Mouse (Mus musculus) midbrain, embryonic 15.5 days (tissue): ENCODE data around the gene Hmga2. TPM values are rescaled to one million over a fixed set of nuclear protein-coding genes. Genes with fewer than 3 reads are reported as not detected.
"Not testable (repeated sequence)": the region's sequence is repeated elsewhere in the genome, so short reads cannot be mapped to it uniquely, and the experiment has no call there.

Source experiments
- ATAC-seq: fragments of 200-750 bp; cut with Nextera tagmentation; replicated peaks from 2 replicates; pipeline ENCODE4 v1.8.0; 2017; ENCODE audit warnings: moderate TSS enrichment
- H3K27ac ChIP-seq: fragments of 300-500 bp; sonication (generic); 2 replicates; pipeline ENCODE4 v1.5.1; 2015; ENCODE audit warnings: mild to moderate bottlenecking, inconsistent platforms
- H3K27me3 ChIP-seq: fragments of 300-500 bp; sonication (generic); replicated peaks from 2 replicates; pipeline ENCODE4 v1.6.1; 2015; ENCODE audit warnings: inconsistent platforms
- H3K36me3 ChIP-seq: fragments of 300-500 bp; sonication (generic); replicated peaks from 2 replicates; pipeline ENCODE4 v1.6.1; 2015; ENCODE audit warnings: inconsistent platforms
- H3K4me1 ChIP-seq: fragments of 300-500 bp; sonication (generic); 2 replicates; pipeline ENCODE4 v1.6.1; 2015; ENCODE audit warnings: inconsistent platforms
- H3K4me2 ChIP-seq: fragments of 300-500 bp; sonication (generic); 2 replicates; pipeline ENCODE4 v1.6.1; 2015; ENCODE audit warnings: inconsistent platforms, mild to moderate bottlenecking, moderate library complexity
- H3K4me3 ChIP-seq: fragments of 300-500 bp; sonication (generic); 2 replicates; pipeline ENCODE4 v1.5.1; 2015; ENCODE audit warnings: mild to moderate bottlenecking, inconsistent platforms
- H3K9ac ChIP-seq: fragments of 300-500 bp; sonication (generic); 2 replicates; pipeline ENCODE4 v1.6.1; 2015; ENCODE audit warnings: mild to moderate bottlenecking, inconsistent platforms
- H3K9me3 ChIP-seq: fragments of 300-500 bp; sonication (generic); 2 replicates; pipeline ENCODE4 v1.6.1; 2016; ENCODE audit warnings: inconsistent platforms
- WGBS: fragments of 180-500 bp; shearing (Covaris S2); methylation state at CpG from one replicate; pipeline ENCODE4 v1.1.7; 2015; ENCODE audit warnings: mixed read lengths; 5-methylcytosine and 5-hydroxymethylcytosine counted together
- polyA plus RNA-seq: library from polyadenylated mRNA; unstranded; fragments of >200 nt; fragmentation: Nextera tagmentation; extraction: Ambion mirVana; gene quantifications from 2 replicates; pipeline ENCODE4 v1.2.1, GENCODE M21; 2015

The Hmga2 gene
- polyA plus RNA-seq, 1 experiment from 2014 or later, result 1.1 TPM

DNA sequence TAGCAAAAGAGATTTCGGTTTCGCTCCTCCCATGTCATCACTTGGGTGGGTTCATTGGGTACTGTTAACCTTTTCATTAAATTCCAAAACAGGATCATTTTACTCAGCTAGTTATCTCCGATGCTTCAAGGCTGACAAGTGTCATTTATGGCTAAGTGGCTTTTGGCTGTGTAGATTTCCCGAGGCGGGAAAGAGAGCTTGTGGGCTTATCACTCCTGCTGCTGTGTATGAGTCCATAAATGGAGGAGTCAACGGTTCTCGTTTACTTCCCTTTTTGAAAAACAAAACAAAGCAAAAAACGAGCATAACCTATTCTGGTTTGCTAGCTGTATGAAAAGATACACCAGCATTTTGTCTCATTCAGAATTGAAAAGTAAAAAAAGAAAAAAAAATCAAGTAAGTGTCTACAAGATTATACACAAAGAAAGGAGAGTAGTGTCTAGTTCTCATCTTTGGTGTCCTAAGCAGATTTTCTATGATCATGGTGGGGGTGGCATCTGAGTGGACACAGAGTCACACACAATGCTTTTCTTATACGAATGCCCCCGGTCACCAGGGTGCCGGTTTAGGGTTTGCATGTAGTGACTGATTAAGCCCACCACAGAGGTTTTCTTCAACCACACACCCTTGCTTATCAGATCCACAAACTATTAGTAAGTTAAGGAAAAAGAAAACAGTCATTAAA is 112.8 kb downstream of the Hmga2 start:
- H3K4me1 ChIP-seq, H3K4me3 ChIP-seq, H3K9me3 ChIP-seq, ATAC-seq, H3K36me3 ChIP-seq, H3K27me3 ChIP-seq, H3K27ac ChIP-seq, H3K4me2 ChIP-seq, H3K9ac ChIP-seq: not testable (repeated sequence)
- 80% methylated on average over 11 of the region's 11 CpGs for WGBS

DNA sequence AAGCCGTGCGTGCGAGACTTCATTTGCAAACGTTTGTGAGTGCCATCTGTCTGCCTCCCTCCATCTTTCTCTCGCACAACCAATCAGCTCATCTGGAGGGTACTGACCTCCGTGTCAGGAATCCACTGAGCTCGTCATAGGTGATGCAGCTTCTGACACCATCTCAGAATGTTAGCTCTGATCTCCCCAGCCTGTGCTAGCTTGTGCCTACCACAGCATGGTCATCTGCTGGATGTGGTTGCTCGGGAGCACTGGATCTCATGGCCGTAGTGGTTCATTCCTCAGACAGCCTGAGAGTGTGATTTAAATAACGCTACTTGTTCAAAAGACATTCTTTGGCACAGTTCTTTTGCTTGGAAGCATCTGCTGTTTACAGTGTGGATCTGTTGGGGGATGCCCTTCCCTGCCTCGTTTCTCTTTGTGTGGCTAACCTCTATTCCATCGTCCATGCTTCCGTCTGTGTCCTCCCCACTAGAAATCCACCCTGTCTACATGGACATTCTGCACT is 121.7 kb downstream of the Hmga2 start:
- H3K4me3 ChIP-seq, result no peak overlapping the region
- H3K9me3 ChIP-seq, result no peaks in the 10 kb centered on the region
- H3K36me3 ChIP-seq, result no peaks in the 10 kb centered on the region
- no peak overlapping the region for H3K9ac ChIP-seq
- no peaks in the 10 kb centered on the region for H3K4me1 ChIP-seq
- H3K27me3 ChIP-seq, result no peaks in the 10 kb centered on the region
- ATAC-seq, result no peak
- no peak overlapping the region for H3K4me2 ChIP-seq
- H3K27ac ChIP-seq, result no peak overlapping the region
- WGBS, result 67% methylated on average over 13 of the region's 13 CpGs

DNA sequence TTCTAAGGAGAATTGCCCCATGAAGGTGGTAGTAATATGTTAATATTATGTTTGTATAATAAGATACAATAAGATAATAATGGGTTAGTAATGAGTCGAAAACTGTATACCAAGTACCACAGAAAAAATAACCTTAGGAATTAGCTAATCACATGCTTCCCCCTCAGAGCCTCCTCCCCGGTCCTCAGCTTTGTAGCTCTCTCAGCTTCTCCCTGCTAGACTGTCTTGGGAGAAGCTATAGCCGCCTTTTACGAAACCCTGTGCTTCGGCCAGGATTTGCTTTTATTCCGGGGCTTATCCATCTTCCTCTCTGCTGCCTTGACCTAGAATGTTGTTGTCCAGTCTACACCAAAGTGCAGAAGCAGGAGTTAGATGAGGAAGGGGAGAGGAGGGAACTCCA is 130.9 kb downstream of the Hmga2 start:
- no peaks in the 10 kb centered on the region for H3K36me3 ChIP-seq
- no peak overlapping the region for H3K27ac ChIP-seq
- no peak overlapping the region for H3K4me3 ChIP-seq
- no peak overlapping the region for H3K4me2 ChIP-seq
- no peaks in the 10 kb centered on the region for H3K4me1 ChIP-seq
- no peak overlapping the region for H3K9ac ChIP-seq
- no peaks in the 10 kb centered on the region for H3K9me3 ChIP-seq
- no peak for ATAC-seq
- no peaks in the 10 kb centered on the region; the same call in 1 of the 2 replicates for H3K27me3 ChIP-seq
- 69% methylated on average over 6 of the region's 6 CpGs for WGBS

DNA sequence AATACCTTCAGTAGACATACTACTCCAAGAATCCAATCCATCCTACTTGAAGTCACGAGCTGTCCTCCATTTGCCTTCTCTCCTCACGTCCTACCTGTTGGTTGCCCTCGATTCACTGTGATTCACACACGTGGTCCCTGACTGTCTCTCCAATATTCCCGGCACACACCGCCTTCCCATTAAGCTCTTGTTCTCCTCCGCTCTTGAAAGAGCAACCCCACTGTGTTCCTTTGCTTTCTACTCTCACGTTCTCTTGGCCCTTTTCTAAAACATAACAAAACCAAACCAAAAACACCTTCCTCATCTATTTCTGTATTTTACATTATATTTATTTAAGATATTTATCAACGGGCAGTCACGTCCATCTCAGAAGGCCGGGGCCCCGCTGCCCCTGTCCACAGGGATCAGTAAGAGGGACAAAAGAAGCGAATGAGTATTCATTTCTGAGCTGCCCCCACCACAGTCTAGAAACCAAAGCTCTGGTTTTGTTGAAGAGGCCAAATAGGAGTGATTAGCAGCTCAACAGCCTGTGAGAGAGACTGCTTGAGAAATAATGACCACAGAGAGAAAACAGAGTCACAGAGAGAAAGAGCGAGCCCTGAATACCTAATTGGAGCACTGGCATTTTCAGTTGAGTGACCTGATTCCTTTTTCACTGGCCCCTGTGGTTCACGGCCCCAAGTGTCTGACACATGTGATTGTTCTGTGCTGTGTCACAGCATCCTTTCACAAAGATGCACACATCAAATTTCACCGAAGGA is 131.5 kb downstream of the Hmga2 start:
- H3K36me3 ChIP-seq, result no peaks in the 10 kb centered on the region
- H3K27ac ChIP-seq, result no peak overlapping the region
- H3K9me3 ChIP-seq, result no peaks in the 10 kb centered on the region
- H3K27me3 ChIP-seq, result no peaks in the 10 kb centered on the region; the same call in 1 of the 2 replicates
- WGBS, result 42% methylated on average over 16 of the region's 16 CpGs
- ATAC-seq, result no peak
- H3K9ac ChIP-seq, result no peak overlapping the region
- no peaks in the 10 kb centered on the region for H3K4me1 ChIP-seq
- no peak overlapping the region for H3K4me3 ChIP-seq
- H3K4me2 ChIP-seq, result no peak overlapping the region

DNA sequence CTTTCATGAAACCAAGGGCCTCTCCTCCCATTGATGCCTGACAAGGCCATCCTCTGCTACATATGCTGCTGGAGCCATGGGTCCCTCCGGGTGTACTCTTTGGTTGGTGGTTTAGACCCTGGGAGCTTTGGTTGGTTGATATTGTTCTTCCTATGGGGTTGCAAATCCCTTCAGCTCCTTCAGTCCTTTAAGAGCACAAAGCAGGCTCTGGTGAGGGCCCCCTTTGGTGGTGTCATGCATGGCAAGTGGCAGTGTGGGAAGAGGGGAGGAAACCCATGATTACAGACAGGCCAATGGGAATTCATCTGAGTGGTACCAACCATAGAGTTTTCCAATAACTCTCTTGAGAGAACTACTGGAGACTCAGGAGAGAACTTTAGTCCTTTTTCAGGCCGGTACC is 136.4 kb downstream of the Hmga2 start:
- not testable (repeated sequence) for H3K4me1 ChIP-seq, ATAC-seq, H3K9ac ChIP-seq, H3K27me3 ChIP-seq, H3K9me3 ChIP-seq, H3K4me2 ChIP-seq, H3K36me3 ChIP-seq, H3K27ac ChIP-seq, H3K4me3 ChIP-seq
- WGBS, result 67% methylated on average over 2 of the region's 2 CpGs

DNA sequence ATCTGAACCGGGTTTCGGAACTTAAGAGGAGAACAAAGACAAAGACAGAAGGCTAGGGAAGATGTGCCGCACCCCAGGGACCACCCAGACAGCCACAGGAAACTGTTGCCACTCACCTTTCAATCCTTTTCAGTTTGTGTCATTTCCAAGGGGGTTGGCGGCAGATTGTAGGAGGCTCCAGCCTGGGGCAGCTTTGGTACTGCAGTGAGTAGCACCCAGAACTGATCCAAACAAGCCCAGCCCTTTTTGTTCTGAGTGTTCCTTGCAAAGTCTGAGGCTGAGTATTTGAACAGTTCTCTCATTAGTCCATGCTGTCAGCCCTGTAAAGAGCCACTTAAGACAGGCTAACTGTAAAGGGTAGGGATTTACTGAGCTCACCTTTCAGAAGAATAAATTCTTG is 136.9 kb downstream of the Hmga2 start:
- Histone ChIP-seq H3K27ac (no peak overlapping the region), H3K9me3 (no peaks in the 10 kb centered on the region), H3K9ac (no peak overlapping the region), H3K4me3 (no peak overlapping the region), H3K4me1 (no peaks in the 10 kb centered on the region), H3K4me2 (no peak overlapping the region), H3K36me3 (no peaks in the 10 kb centered on the region), H3K27me3 (no peaks in the 10 kb centered on the region; the same call in 1 of the 2 replicates)
- WGBS, result 56% methylated on average over 4 of the region's 4 CpGs
- no peak for ATAC-seq

DNA sequence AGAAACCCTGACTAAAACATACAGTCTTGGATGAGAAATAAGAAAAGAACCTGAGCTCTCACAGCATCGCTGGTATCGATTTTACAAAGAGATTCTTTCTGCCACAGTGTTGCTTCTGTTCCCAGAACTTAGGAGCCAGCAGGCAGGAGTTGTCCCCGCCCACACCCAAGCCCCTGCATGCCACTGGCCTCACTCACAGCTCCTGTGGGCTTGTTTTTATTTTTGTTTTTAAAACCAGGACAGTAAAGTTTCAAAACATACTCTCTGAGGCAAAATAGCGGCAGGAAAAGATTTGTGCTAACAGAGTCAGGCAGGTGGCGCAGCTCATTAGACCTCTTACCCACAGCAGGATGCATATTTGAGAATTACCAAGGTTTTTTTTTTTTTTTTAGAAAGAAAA is 137.4 kb downstream of the Hmga2 start:
- no peak overlapping the region for H3K4me2 ChIP-seq
- H3K27me3 ChIP-seq, result no peaks in the 10 kb centered on the region
- H3K27ac ChIP-seq, result no peak overlapping the region
- WGBS, result 66% methylated on average over 5 of the region's 5 CpGs
- no peaks in the 10 kb centered on the region for H3K9me3 ChIP-seq
- no peak overlapping the region for H3K9ac ChIP-seq
- no peak for ATAC-seq
- no peaks in the 10 kb centered on the region for H3K4me1 ChIP-seq
- H3K36me3 ChIP-seq, result no peaks in the 10 kb centered on the region
- H3K4me3 ChIP-seq, result no peak overlapping the region

DNA sequence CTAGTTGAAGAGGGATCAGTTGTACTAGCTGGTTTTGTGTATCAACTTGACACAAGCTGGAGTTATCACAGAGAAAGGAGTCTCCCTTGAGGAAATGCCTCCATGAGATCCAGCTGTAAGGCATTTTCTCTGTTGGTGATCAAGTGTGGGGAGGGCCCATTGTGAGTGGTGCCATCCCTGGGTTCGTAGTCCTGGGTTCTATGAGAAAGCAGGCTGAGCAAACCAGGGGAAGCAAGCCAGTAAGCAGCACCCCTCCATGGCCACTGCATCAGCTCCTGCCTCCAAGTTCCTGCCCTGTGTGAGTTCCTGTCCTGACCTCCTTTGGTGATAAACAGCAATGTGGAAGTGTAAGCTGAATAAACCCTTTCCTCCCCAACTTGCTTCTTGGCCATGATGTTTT is 137.8 kb downstream of the Hmga2 start:
- ATAC-seq, H3K4me1 ChIP-seq, H3K9ac ChIP-seq, H3K9me3 ChIP-seq, H3K27me3 ChIP-seq, H3K36me3 ChIP-seq, H3K4me2 ChIP-seq, H3K27ac ChIP-seq, H3K4me3 ChIP-seq: not testable (repeated sequence)
- WGBS, result 93% methylated on average over 1 of the region's 1 CpGs

DNA sequence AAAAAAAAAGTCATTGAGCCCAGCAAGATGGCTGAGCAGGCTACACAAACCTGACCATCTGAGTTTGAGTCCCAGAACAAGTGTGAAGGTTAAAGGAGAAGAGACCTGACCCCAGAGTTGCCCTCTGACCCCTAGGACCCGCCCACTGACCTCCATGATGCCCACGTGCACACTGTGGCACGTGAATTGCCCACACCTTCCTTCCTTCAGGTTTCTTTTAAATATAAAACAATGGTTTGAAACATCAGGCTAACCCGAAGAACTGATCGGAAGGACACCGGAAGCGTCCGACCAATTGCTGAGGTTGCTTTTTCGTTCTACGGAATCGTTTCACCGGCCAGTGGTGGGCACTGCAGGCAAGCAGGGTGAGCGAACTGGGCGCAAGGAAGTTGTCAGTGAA is 148.3 kb downstream of the Hmga2 start:
- WGBS, result 94% methylated on average over 14 of the region's 14 CpGs

DNA sequence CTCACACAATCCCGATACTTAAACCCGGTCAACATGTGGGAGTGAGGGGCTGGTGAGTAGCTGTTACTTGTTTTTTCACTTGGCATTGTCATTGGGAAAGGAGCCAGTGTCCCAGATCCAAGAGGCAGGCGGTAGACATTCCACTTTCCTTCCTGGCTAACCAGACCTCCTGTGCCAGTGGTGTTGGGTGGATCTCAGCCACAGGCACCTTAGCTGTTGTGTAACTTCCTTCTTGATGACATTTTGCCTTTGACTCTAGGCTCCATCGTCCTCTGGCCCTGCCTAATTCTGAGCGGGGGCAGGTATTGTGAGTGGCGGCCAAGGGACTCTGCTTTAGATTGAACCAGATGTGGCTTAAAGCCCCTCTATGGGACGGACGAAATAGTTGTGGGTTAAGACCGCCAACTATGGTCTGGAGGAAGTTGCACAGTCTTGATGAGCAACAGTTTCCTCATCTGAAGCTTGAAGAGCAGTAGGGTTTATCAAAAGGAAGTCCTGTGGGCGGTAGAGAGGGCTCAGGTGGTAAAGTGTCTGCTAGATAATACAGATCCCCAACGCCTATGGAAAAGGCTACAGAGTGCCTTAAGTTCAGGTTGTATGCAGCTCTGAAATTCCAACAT is 152.6 kb downstream of the Hmga2 start:
- Histone ChIP-seq H3K9me3 (0 out of 2 replicates have a peak, but pooled peaks cover 4% of the 10 kb centered on the region), H3K9ac (no peak overlapping the region), H3K4me2 (no peak overlapping the region), H3K36me3 (no peaks in the 10 kb centered on the region), H3K4me3 (no peak overlapping the region), H3K27ac (no peak overlapping the region), H3K27me3 (no peaks in the 10 kb centered on the region), H3K4me1 (no peaks in the 10 kb centered on the region)
- WGBS, result 90% methylated on average over 11 of the region's 11 CpGs
- ATAC-seq, result no peak

More for the DNA sequence above, 148.3 kb downstream of the Hmga2 start:
- Histone ChIP-seq H3K27me3 (no peaks in the 10 kb centered on the region), H3K4me3 (no peak overlapping the region), H3K4me1 (no peaks in the 10 kb centered on the region), H3K36me3 (no peaks in the 10 kb centered on the region), H3K9me3 (no peaks in the 10 kb centered on the region), H3K4me2 (no peak overlapping the region), H3K9ac (no peak overlapping the region), H3K27ac (no peak overlapping the region)
- ATAC-seq, result no peak

DNA sequence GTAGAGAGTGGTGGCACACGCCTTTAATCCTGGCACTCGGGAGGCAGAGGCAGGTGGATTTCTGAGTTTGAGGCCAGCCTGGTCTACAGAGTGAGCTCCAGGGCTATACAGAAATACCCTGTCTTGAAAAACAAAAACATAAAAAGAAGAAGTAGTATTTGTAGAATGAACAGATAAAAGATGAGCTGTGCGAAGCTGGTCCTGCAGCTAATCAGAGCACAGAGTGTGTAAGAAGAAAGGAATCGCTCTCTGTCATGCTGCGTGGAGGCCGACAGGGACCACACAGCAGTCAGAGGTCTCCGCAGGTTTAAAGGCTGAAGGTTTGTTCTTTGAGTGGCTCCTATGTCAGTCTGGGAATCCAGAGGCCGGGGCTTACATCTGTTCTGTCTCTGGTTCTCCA is 153.5 kb downstream of the Hmga2 start:
- H3K4me3 ChIP-seq, result no peak overlapping the region
- H3K27ac ChIP-seq, result no peak overlapping the region
- H3K27me3 ChIP-seq, result no peaks in the 10 kb centered on the region
- 0 out of 2 replicates have a peak, but pooled peaks cover 4% of the 10 kb centered on the region for H3K9me3 ChIP-seq
- no peaks in the 10 kb centered on the region for H3K36me3 ChIP-seq
- H3K4me2 ChIP-seq, result no peak overlapping the region
- 90% methylated on average over 8 of the region's 8 CpGs for WGBS
- no peak overlapping the region for H3K9ac ChIP-seq
- H3K4me1 ChIP-seq, result no peaks in the 10 kb centered on the region
- ATAC-seq, result no peak

DNA sequence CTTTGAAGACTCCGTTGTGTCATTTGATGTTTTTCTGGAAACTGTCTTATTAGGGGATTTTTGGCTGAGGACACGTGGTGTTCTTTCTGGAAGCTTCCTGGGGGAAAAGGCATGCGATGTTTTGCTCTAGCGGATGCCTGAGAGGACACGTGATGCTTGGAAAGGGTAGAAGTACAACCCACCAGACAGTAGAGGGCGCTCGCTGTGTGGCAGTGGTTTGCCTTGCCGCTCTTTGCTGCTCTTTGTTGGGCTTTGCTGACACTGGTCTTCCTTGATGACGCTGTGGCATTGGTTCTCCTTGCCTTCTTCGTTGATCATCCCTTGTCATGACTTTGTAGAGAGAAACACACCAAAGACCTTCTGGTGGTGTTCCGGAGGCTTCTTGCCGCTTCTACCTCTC is 156.7 kb downstream of the Hmga2 start:
- Histone ChIP-seq H3K4me1 (no peaks in the 10 kb centered on the region), H3K9me3 (0 out of 2 replicates have a peak, but pooled peaks cover 4% of the 10 kb centered on the region), H3K4me3 (no peak overlapping the region), H3K4me2 (no peak overlapping the region), H3K27me3 (no peaks in the 10 kb centered on the region), H3K27ac (no peak overlapping the region), H3K9ac (no peak overlapping the region), H3K36me3 (no peaks in the 10 kb centered on the region)
- no peak for ATAC-seq
- 93% methylated on average over 12 of the region's 12 CpGs for WGBS
